Mouse (Mus musculus) ES-E14 (cell line): ENCODE measurements around the gene Rbfox1.

Source experiments
- HCFC1 ChIP-seq: IDR thresholded peaks from 2 replicates; pipeline ENCODE4 v1.6.1; 2012; ENCODE audit warnings: low read length, inconsistent platforms, borderline replicate concordance; ENCODE audit not compliant: insufficient read depth
- MAFK ChIP-seq: IDR thresholded peaks from 2 replicates; pipeline ENCODE4 v1.6.1; 2014; ENCODE audit warnings: mild to moderate bottlenecking, low read depth, low read length, inconsistent platforms; ENCODE audit not compliant: insufficient read depth

DNA sequence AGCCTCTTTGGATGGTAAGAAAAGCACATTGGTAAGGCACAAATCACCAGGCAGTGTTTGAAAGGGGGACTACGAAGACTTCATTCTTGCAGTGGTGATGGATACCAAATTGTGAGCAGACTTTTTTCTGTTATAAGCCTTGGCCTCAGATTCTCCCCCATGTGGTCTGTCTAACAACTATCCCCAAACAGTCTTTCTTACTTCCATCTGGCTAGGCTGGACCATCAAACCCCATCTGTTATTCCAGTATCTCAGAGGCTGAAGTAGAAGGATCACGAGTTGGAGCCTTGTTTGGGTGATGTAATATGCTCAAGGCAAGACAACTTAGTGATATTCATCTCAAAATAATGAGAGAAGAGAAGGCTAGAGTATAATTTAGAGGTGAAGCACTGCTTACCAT lies 922.7 kb downstream of the Rbfox1 start:
- TF ChIP-seq MAFK (no peak), HCFC1 (no peak)
